Mouse (Mus musculus): ENCODE data around the gene Gm6793.

The Gm6793 gene

GRCm38 (mm10) chr8:112009558-112009957, 5.3 kb downstream of the Gm6793 start:
- H3K36me3 ChIP-seq (ENCODE audit: control insufficient read depth, insufficient read depth, low read length, poor library complexity, severe bottlenecking): 0 out of 2 replicates have a peak, but pooled peaks cover 2% of the 10 kb centered on the region
- H3K27me3 ChIP-seq (ENCODE audit: control insufficient read depth, insufficient read depth, low read length, poor library complexity, severe bottlenecking): no peaks in the 10 kb centered on the region
- no peak for DNase-seq (ENCODE audit: low read depth, low spot score)

DNA sequence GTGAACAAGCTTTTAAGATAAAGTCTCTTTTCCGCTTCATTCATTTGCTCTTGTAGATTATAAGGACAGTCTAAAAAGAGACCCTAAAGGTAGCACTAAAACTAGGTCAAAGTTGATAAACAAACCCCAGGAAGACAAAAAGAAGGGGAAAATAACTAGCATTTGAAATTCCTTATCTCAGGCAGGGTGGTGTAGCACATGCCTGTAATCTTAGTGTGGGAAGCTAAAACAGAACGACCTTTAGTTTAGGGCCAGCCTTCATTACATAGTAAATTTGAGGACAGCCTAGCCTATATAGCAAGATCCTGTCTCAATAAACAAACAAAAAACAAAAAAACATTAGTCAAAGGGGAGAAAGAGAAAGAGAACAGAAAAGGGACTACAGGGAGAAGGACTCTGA, 7.2 kb downstream of the Gm6793 start:
- Histone ChIP-seq H3K36me3 (ENCODE audit: control insufficient read depth, insufficient read depth, low read length, poor library complexity, severe bottlenecking) (0 out of 2 replicates have a peak, but pooled peaks cover 2% of the 10 kb centered on the region), H3K27me3 (ENCODE audit: control insufficient read depth, insufficient read depth, low read length, poor library complexity, severe bottlenecking) (no peaks in the 10 kb centered on the region)
- no peak for DNase-seq (ENCODE audit: low read depth, low spot score)

GRCm38 (mm10) chr8:112005601-112006000, 9.2 kb downstream of the Gm6793 start:
- Histone ChIP-seq H3K36me3 (ENCODE audit: control insufficient read depth, insufficient read depth, low read length, poor library complexity, severe bottlenecking) (peaks cover 6% of the 10 kb centered on the region), H3K27me3 (ENCODE audit: control insufficient read depth, insufficient read depth, low read length, poor library complexity, severe bottlenecking) (no peaks in the 10 kb centered on the region)
- DNase-seq (ENCODE audit: low read depth, low spot score): no peak

DNA sequence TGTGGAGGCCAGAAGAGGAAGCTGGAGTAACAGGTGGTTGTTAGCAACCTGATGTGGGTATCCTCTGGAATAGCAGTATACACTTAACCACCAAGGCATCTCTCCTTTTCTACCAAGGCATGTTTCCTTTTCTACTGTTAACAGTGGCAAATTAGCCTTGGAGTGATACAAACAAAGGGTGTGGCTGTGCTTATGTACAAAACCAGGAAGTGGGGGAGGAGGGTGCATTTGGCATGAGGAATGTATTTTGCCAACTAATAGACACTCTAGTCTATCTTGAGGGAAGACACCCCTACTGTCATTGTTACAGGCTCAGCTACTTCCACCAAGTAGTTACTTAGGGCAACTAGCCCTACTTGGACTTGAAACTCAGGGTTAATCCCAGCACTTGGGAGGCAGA, 10.1 kb downstream of the Gm6793 start:
- peaks cover 6% of the 10 kb centered on the region for H3K36me3 ChIP-seq (ENCODE audit: control insufficient read depth, insufficient read depth, low read length, poor library complexity, severe bottlenecking)
- no peak for DNase-seq (ENCODE audit: low read depth, low spot score)

GRCm38 (mm10) chr8:111992703-111993039, 22.2 kb downstream of the Gm6793 start:
- DNase-seq (ENCODE audit: low read depth, low spot score): no peak
- H3K36me3 ChIP-seq (ENCODE audit: control insufficient read depth, insufficient read depth, low read length, poor library complexity, severe bottlenecking): peaks cover 4% of the 10 kb centered on the region
- H3K27me3 ChIP-seq (ENCODE audit: control insufficient read depth, insufficient read depth, low read length, poor library complexity, severe bottlenecking): no peaks in the 10 kb centered on the region

More for the DNA sequence above, 10.1 kb downstream of the Gm6793 start:
- no peaks in the 10 kb centered on the region for H3K27me3 ChIP-seq (ENCODE audit: control insufficient read depth, insufficient read depth, low read length, poor library complexity, severe bottlenecking)

- Histone ChIP-seq H3K27me3 (ENCODE audit: control insufficient read depth, insufficient read depth, low read length, poor library complexity, severe bottlenecking) (no peaks in the 10 kb centered on the region), H3K36me3 (ENCODE audit: control insufficient read depth, insufficient read depth, low read length, poor library complexity, severe bottlenecking) (peaks cover 4% of the 10 kb centered on the region)
- peak; percentile 92 for DNase-seq (ENCODE audit: low read depth, low spot score)
Measured at GRCm38 (mm10) chr8:111992013-111992702, 22.7 kb downstream of the Gm6793 start, which contains the start of gene Adat1. Adat1 (minus strand) TSS chr8:111992302.

DNA sequence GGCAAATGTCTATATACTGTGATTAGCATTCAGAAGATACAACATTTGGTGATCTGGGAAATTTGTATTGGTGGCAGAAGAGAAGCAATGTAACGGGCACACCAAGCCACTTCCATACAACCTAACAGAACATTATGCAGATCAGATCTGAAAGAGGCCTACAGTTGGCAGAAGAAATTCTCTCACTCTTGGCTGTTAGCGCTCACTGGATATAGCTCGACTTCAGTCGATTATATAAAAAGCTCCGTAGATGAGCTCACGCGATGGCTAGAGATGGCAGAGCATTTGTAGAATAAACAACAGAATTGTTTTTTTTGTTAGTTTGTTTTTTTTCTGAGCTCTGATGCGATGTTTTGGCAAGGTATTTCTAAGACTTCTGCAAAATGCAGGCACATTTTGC, 23.6 kb downstream of the Gm6793 start:
- DNase-seq (ENCODE audit: low read depth, low spot score): no peak

GRCm38 (mm10) chr8:111989911-111990310, 24.9 kb downstream of the Gm6793 start:
- DNase-seq (ENCODE audit: low read depth, low spot score): peak; percentile 89
- peaks cover 4% of the 10 kb centered on the region for H3K36me3 ChIP-seq (ENCODE audit: control insufficient read depth, insufficient read depth, low read length, poor library complexity, severe bottlenecking)
- H3K27me3 ChIP-seq (ENCODE audit: control insufficient read depth, insufficient read depth, low read length, poor library complexity, severe bottlenecking): no peaks in the 10 kb centered on the region

More for the DNA sequence above, 23.6 kb downstream of the Gm6793 start:
- peaks cover 4% of the 10 kb centered on the region for H3K36me3 ChIP-seq (ENCODE audit: control insufficient read depth, insufficient read depth, low read length, poor library complexity, severe bottlenecking)
- no peaks in the 10 kb centered on the region for H3K27me3 ChIP-seq (ENCODE audit: control insufficient read depth, insufficient read depth, low read length, poor library complexity, severe bottlenecking)

- Histone ChIP-seq H3K36me3 (ENCODE audit: control insufficient read depth, insufficient read depth, low read length, poor library complexity, severe bottlenecking) (peaks cover 1% of the 10 kb centered on the region; the same call in 1 of the 2 replicates), H3K27me3 (ENCODE audit: control insufficient read depth, insufficient read depth, low read length, poor library complexity, severe bottlenecking) (no peaks in the 10 kb centered on the region)
- DNase-seq (ENCODE audit: low read depth, low spot score): no peak
Measured at GRCm38 (mm10) chr8:111984511-111984910, 30.3 kb downstream of the Gm6793 start.

DNA sequence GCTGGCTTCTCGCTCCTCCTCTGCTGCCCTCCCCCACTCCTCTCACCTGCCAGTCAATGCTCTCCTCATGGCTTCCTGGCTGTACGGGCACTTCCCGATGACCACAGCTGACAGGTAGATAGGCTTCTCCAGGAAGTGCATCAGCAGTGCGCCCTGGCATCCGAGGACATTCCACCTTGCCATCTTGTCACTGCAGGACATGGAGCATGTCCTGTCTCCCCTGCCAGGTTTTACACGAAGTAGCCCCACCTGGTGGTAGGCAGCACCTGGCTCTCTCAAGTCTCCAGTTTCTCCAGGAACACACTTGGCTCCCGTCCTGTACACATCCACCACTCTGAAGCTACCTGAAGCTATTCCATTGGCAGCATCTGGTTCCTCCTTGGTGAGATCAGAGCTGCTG, 32.7 kb downstream of the Gm6793 start:
- peaks cover 3% of the 10 kb centered on the region for H3K36me3 ChIP-seq (ENCODE audit: control insufficient read depth, insufficient read depth, low read length, poor library complexity, severe bottlenecking)
- peak; percentile 26 for DNase-seq (ENCODE audit: low read depth, low spot score)
- no peaks in the 10 kb centered on the region for H3K27me3 ChIP-seq (ENCODE audit: control insufficient read depth, insufficient read depth, low read length, poor library complexity, severe bottlenecking)

DNA sequence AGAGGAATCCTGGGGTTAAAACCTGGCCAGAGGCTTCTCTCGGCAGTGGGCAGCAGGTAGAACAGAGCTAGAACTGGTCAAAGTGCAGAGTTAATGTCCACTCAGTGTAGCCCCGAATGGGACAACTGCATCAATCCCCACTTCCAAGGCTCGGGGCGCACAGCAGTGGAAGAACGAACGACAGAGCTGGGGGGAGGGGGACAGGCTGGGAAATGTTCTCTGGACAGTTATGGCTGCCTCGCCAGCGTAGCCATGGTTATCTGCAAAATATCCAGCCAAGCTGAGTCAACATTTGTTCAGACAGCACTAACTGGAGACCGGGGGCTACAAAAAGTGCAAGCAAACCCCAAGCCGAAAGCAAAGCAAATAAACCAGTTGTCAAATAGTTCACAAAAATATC, 36.7 kb downstream of the Gm6793 start:
- no peak for DNase-seq (ENCODE audit: low read depth, low spot score)
- peaks cover 3% of the 10 kb centered on the region for H3K36me3 ChIP-seq (ENCODE audit: control insufficient read depth, insufficient read depth, low read length, poor library complexity, severe bottlenecking)
- H3K27me3 ChIP-seq (ENCODE audit: control insufficient read depth, insufficient read depth, low read length, poor library complexity, severe bottlenecking): no peaks in the 10 kb centered on the region

DNA sequence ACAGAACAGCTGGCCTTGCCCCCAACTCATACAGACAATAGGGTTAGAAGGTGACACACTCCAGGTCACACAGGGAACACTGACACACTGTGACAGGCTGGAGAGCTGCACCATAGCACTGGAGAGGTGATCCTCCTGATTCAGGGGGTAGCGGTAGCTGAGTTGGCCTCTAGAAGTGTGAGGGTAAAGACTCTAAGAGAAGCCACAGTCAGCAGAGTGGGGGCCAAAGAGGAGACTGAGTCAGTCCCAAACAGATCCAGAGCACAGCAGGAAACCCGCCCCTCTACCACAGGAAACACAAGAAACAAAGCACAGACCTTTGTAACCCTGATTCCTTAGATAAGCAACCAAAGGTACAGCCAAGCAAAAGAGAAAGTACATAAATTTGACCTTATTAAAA, 38.5 kb downstream of the Gm6793 start:
- no peak for DNase-seq (ENCODE audit: low read depth, low spot score)
- Histone ChIP-seq H3K27me3 (ENCODE audit: control insufficient read depth, insufficient read depth, low read length, poor library complexity, severe bottlenecking) (no peaks in the 10 kb centered on the region), H3K36me3 (ENCODE audit: control insufficient read depth, insufficient read depth, low read length, poor library complexity, severe bottlenecking) (peaks cover 3% of the 10 kb centered on the region; the same call in 1 of the 2 replicates)

DNA sequence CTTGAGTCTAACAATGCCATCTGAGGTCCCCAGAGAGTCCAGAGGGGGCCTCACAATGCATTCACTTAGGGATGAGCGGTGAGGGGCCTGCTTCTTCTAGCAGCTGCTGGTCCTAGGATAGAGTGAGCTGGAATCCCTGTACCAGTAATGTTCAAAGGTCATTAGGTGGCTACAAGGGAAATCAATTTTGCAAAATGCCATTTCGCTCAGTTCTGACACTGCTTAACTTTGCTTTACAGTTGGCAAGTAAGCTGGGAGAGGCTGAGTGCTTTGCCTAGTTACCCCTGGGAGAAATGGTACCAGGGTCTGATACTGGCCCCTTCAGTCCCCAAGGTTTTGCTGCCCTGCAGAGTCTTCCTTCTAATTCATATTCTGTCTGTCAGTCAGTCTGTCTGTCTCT, 39.1 kb downstream of the Gm6793 start:
- no peak for DNase-seq (ENCODE audit: low read depth, low spot score)
- Histone ChIP-seq H3K27me3 (ENCODE audit: control insufficient read depth, insufficient read depth, low read length, poor library complexity, severe bottlenecking) (no peaks in the 10 kb centered on the region), H3K36me3 (ENCODE audit: control insufficient read depth, insufficient read depth, low read length, poor library complexity, severe bottlenecking) (peaks cover 3% of the 10 kb centered on the region; the same call in 1 of the 2 replicates)

- no peak for DNase-seq (ENCODE audit: low read depth, low spot score)
Measured at GRCm38 (mm10) chr8:111974138-111974537, 40.7 kb downstream of the Gm6793 start.

GRCm38 (mm10) chr8:111968991-111969390, 45.8 kb downstream of the Gm6793 start:
- no peaks in the 10 kb centered on the region for H3K27me3 ChIP-seq (ENCODE audit: control insufficient read depth, insufficient read depth, low read length, poor library complexity, severe bottlenecking)
- H3K36me3 ChIP-seq (ENCODE audit: control insufficient read depth, insufficient read depth, low read length, poor library complexity, severe bottlenecking): no peaks in the 10 kb centered on the region; the same call in 1 of the 2 replicates
- no peak for DNase-seq (ENCODE audit: low read depth, low spot score)

More at GRCm38 (mm10) chr8:111974138-111974537, 40.7 kb downstream of the Gm6793 start:
- Histone ChIP-seq H3K36me3 (ENCODE audit: control insufficient read depth, insufficient read depth, low read length, poor library complexity, severe bottlenecking) (peaks cover 3% of the 10 kb centered on the region; the same call in 1 of the 2 replicates), H3K27me3 (ENCODE audit: control insufficient read depth, insufficient read depth, low read length, poor library complexity, severe bottlenecking) (no peaks in the 10 kb centered on the region)

DNA sequence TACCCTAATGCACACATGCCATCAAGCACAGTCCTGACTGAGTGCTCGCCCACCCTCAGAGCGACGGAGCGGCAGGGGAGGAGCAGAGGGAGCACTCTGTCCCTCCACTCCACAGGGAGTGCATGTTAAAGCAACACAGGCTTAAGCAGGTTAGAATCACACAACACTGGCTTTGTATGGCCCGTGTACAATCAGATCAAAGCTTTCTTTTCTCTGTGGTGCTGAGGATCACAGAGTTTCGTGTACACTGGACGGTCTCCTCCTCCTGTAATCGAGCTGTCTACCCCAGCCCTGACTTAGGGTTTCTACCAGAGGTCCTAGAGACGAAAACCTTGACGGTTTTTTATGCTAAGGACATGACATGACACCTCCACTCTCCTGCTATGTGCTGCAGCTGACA, 46.3 kb downstream of the Gm6793 start:
- DNase-seq (ENCODE audit: low read depth, low spot score): no peak
- Histone ChIP-seq H3K27me3 (ENCODE audit: control insufficient read depth, insufficient read depth, low read length, poor library complexity, severe bottlenecking) (no peaks in the 10 kb centered on the region), H3K36me3 (ENCODE audit: control insufficient read depth, insufficient read depth, low read length, poor library complexity, severe bottlenecking) (no peaks in the 10 kb centered on the region; the same call in 1 of the 2 replicates)

All from splenic B cell, adult 2 months (primary cell).